Mouse (Mus musculus): ENCODE data around the gene Twsg1.

DNA sequence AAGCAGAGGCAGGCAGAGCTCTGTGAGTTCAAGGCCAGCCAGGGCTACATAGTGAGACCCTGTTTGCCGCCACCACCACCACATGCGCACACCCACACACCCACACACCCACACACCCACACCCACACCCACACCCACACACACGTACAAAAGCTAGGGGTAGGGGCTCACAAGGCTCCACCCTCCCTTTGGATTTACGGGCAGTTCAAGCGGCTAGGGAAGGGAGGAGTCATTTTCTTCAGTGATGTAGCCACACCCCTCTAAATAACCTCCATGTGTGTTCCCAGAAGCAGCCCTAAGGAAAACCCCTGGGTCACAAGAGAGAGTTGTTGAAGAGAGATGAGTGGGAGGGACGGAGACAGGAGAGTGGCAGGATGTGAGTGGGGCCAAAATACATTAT, 74.0 kb downstream of the Twsg1 start:
- TF ChIP-seq POLR2A (IDR thresholded peaks at IDR 0.05; ENCODE audit: borderline replicate concordance, extremely low read depth, low read depth, low read length) = no peak
- no peak for TF ChIP-seq CTCF (IDR thresholded peaks at IDR 0.05; ENCODE audit: insufficient read depth, low read length)

All from lung, adult 2 months (tissue).